Mouse (Mus musculus): ENCODE results near the gene Gm3139.
"Not testable (repeated sequence)": the region's sequence is repeated elsewhere in the genome, so short reads cannot be mapped to it uniquely, and the experiment has no call there.

The Gm3139 gene

DNA sequence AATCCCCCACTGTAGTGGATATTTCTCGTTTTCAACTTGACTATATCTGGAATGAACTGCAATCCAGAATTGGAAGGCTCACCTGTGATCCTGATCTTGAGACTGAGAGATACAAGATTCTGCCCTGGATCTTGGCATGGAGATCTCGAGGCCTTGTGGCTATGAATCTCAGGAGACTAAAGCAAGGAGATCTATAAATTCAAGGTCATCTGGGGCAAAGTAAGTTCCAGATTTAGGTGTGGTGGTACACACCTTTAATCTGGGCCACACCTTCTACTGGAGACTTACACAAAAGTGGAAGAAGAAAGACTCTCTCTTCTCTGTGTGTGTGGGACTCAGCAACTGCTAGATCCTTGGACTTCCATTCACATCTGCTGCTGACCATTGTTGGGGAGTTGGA is at the start of gene Gm3139:
TSS of gene Gm3139 (plus strand) at position 301 of the 400 bp plus-strand sequence.
- not testable (repeated sequence) for DNase-seq

Data from right cerebral cortex, postnatal 25 days (tissue).